Mouse (Mus musculus): ENCODE measurements around the gene Abcb10.
"Not testable (repeated sequence)": the region's sequence is repeated elsewhere in the genome, so short reads cannot be mapped to it uniquely, and the experiment has no call there.

Abcb10 gene

DNA sequence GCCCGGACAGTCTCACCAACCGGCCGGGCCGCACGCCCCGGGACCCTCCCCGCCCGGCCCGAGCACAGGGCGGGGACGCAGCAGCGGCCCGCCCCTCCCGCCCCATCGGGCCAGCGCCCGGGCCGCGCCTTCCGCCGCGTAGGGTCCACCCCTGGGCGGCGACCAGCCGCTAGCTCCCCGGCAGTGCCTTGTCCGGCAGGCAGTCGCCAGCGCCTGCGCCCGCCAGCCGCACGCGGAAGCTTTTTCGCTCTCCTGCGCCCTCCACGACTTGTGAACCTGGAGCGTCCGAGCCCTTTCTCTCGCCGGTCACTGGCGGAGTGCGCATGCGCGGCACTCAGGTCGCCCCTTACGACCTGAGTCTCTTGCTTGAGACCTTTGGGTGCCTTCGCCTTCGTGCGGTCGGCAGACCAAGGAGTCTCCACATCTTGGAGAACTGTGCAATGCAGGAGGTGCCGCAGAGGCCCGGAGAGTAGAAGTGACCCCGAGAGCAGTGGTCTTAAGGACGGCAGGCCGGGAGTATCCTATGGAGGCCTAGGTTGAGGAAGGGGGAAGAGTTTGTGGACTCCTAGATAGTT, at the start of gene Abcb10:
Gene Abcb10, minus strand, starts transcription at position 297 of the 575 bp plus-strand sequence.
- no peak for DNase-seq (ENCODE audit: low read depth, low spot score)

DNA sequence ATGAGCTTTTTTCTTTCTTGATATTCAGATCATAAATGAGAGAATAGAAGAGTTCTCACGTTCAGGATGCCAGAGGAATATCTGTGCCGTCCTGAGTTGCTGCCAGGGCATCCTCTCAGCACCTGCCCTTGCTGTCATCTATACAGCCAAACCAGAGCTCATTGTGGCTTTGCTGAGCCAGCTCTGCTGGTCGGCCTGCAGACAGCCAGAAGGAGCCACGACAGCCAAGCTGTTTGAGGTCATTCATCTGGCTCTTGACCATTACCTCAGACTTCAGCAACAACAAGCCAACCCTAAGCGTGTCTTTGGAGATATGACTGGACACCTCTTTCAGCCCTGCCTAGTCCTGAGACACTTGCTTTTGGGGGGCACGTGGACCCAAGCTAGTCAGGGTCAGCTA, 44.9 kb upstream of the Abcb10 start:
- no peak for DNase-seq (ENCODE audit: low read depth, low spot score)

- not testable (repeated sequence) for DNase-seq (ENCODE audit: low read depth, low spot score)
These were observed 43.3 kb upstream of the Abcb10 start for GRCm38 (mm10) chr8:124026265-124026664.

DNA sequence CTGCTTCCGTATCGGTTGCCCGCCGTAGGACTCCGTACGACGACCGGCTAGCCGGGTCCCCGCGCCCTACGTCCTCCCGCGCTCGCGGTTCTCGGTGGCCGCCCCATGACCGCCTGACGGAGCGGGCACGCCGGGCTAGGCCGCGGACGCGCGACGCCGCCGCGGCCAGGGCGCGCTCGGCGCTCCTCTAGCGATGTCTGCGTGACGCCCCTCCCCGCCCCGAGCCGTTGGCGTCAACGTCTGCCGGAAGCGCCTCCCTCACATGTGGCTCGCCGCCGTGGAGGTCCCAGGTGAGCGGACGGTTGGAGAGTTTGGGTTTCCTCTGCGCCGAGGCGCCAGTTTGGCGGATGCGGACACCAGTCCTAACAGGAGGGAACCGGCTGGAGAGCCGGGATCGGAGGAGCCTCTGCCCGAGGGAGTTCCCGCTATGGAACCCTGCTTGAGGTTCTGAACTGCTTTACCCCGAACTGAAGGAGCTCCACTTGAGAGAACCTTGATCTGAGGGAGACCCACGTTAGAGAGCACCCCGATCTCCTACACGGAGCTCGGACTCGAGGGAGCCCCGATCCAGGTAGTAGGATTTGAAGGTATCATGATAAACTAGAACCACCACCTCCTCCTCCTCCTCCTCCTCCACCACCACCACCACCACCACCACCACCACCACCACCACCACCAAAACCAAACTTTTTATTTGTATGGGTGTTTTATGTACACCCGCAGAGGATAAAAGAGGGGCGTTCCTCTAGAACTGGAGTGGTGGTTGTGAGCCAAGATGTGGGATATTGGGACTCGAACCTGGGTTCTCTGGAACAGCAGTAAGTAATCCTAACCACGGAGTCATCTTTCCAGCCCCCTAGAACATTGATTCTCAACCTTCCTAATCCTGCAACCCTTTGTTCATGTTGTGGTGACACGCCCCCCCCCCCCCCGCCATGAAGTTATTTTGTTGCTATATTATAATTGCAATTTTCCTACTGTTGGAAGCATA, 38.6 kb upstream of the Abcb10 start, which contains the start of the genes Taf5l and Urb2:
Gene Taf5l, minus strand, starts transcription at position 161 of the 991 bp plus-strand sequence.
Gene Urb2, plus strand, starts transcription at position 272 of the 991 bp plus-strand sequence.
- peak; percentile 71 for DNase-seq (ENCODE audit: low read depth, low spot score)

DNA sequence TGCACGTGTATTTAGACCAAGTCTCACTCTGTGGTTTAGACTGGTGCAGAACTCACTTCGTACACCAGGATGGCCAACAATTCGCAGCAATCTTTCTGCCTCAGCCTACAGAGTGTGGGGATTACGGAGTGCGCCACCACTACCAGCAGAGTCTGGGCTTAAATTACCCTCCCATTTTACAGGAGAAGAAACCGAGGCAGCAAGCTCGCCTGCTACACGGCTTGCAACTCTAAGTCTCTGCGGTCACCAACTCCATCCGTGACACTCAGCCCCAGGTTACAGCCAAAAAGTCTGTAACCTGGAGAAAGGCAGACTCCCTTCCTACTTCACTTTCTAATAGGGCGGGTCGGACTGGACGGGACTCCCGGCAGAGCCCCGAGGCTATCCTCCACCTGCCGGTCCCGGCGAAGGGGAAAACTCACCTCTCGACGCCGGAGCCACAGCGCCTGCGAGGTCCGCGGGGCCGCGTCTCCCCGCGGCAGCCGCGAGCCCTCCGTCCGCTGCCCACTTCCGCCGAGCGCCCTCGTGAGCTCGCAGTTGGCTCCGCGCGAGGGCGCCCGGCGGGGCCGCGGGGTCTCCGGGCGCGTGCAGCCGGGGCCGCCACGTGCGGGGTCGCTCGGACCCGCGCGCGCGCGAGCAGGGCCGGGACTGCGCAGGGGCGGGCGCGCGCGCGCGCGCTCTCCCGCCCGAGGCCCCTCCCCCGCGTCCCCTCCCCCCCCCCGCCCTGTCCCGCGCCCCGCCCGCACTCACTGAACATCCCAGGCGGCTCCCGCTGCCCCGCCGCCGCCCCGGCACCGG, 37.7 kb upstream of the Abcb10 start:
- no peak for DNase-seq (ENCODE audit: low read depth, low spot score)

GRCm38 (mm10) chr8:124019782-124020181, 36.9 kb upstream of the Abcb10 start:
- DNase-seq (ENCODE audit: low read depth, low spot score), result no peak

DNA sequence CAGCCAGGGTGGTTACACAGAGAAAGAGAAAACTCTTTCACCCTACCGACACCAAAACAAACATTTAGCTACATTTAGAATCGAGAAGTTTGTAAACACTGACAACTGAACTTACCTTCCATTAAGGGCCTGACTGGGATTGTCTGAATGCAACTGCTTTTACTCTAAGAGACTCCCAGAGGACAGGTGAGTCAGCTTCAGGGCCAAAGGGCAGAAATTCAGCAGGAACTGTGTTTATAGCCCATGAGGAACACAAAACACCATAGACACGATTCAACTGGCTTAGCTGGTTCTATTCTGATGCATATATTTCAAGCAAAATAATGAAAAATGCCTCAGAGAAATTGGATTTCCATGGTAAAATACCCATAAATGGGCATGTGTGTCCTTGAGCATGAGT, 31.8 kb upstream of the Abcb10 start:
- DNase-seq (ENCODE audit: low read depth, low spot score), result no peak

DNA sequence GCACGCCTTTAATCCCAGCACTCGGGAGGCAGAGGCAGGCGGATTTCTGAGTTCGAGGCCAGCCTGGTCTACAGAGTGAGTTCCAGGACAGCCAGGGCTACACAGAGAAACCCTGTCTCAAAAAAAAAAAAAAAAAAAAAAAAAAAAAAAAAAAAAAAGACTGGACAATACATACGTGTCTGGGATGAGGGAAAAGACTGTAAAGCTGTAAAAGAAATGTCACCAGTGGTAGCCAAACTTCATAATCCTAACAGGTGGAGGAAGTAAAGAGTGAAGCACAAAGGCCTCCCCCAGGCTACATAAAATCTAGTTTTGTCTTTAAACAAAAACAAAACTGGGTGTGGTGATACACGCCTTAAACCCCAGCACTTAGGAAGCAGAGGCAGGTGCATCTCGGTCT, 31.4 kb upstream of the Abcb10 start:
- DNase-seq (ENCODE audit: low read depth, low spot score), result not testable (repeated sequence)

DNA sequence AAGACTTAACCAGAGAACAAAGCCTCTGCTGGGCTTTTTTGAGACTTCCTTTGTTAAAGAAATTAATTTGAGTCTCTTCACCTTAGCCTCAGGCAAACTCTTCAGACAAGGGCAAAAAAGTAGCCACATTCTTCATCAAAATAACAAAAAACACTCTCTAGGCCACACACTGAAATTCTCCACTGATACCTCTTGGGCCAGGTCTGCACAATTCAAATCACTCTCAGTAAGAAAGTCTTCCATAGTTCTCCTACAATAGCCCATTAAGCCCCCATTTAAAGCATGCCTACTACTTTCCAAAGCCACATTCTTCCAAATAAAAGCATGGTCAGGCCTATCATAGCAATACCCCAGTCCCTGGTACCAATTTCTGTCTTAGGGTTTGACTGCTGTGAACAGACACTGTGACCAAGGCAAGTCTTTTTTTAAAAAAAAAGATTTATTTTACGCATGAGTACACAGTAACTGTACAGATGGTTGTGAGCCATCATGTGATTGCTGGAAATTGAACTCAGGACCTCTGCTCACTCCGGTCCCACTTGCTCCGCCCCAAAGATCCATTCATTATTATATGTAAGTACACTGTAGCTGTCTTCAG, 29.2 kb upstream of the Abcb10 start:
- no peak for DNase-seq (ENCODE audit: low read depth, low spot score)

DNA sequence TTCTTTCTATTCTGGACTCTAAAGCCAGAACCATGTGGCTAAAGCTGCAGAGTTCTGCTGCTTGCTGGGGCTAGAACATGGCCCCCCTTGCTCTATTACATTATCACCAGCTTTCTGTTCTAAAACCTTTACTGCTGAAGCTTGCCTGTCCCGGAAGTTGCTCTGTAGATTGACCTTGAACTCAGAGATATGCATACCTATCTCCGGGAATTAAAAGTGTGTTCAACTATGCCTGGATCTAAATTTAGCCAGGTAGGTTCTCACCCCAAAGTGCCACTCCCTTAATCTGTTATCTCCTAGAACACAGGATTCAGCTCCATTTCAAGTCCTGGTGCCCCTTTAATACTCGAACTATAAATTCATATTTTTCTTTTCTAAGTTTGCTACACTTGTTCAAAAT, 28.7 kb upstream of the Abcb10 start:
- no peak for DNase-seq (ENCODE audit: low read depth, low spot score)

DNA sequence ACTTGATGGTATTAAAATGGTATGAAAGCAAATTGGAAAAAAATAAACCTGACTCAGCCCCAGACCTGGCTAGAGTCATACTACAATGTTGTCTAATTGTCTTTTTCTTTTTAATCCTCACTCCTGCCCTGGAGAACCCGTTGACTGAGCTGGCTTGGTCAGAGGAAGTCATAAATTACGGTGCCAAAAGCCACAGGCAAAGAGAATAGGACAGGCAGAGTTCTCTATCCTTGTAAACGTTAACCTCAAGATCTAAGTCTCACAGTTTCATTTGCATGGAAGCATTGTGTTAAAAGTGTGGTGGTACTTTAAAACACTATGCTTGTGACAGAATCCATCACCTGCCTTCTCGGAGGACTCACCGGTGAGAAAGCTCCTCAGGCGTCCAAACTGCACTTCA, 24.9 kb upstream of the Abcb10 start:
- no peak for DNase-seq (ENCODE audit: low read depth, low spot score)

GRCm38 (mm10) chr8:124002546-124003108, 19.7 kb upstream of the Abcb10 start:
- DNase-seq (ENCODE audit: low read depth, low spot score), result no peak

GRCm38 (mm10) chr8:123999568-123999967, 16.6 kb upstream of the Abcb10 start:
- DNase-seq (ENCODE audit: low read depth, low spot score), result no peak

GRCm38 (mm10) chr8:123993997-123994396, 11.1 kb upstream of the Abcb10 start:
- no peak for DNase-seq (ENCODE audit: low read depth, low spot score)

GRCm38 (mm10) chr8:123993597-123993996, 10.7 kb upstream of the Abcb10 start:
- no peak for DNase-seq (ENCODE audit: low read depth, low spot score)

DNA sequence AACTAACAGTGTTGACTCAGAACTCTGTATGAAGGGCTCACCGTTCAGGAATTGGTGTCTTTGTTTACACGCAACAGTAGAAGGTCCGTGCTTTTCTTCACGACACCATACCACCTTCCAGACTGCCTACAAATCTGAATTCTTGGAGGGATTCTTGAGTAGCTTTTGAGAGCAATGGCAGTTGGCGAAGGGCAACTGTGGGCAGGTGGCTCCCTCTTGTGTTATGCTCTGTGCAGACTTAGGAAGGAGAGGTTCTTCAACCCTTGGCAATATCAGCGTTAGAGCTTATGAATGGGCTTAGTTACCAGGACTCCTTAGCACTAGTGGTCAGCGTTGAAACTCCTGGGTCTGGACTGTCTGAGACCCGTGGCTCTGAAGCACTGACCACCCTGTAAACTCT, 9.7 kb upstream of the Abcb10 start:
- DNase-seq (ENCODE audit: low read depth, low spot score), result no peak

- DNase-seq (ENCODE audit: low read depth, low spot score), result no peak
These were observed 7.5 kb upstream of the Abcb10 start for GRCm38 (mm10) chr8:123990277-123991049.

DNA sequence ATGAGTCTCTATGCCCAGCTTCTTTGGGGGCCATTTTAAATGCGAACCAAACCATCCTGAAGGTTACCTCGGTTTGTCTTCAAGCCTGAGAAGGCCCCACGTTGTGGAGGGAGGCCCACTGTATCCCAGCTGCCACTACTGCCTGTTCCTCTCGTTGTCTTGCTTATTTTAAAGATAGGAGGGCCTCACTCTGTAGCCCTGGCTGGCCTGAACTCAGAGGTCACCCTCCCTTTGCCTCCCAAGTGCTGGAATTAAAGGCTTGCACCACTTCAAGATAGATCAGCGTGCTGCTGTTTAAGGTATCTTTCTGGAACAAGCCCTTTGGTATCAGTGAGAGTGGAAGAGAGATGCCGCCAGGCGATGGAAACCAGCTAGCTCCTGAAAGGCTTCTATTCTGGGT, 6.2 kb upstream of the Abcb10 start:
- no peak for DNase-seq (ENCODE audit: low read depth, low spot score)

GRCm38 (mm10) chr8:123988605-123989038, 5.7 kb upstream of the Abcb10 start:
- no peak for DNase-seq (ENCODE audit: low read depth, low spot score)

DNA sequence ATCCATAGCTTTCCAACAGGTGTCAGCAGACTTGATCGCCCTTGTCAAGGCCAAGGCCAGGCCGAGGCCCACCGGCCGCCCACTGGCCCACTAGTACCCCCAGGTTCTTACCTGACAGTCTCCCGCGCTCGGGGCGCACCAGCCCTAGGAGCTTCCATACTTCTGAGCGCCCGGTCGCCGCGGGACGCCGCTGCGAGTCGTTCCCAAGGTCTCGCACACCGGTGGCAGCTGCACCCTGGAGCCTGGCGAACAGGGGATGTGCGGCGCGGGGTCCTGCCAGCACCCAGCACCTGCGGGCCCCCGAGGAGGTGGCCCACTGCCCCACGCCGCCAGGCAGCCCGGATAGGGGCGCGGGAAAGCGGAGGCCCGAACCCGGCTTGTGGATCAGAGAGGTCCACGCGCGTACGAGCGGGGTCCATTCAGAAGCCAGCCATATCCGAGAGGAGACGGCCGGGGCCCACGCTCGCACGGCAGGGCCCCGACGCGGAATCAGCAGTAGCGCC, 580 bp downstream of the Abcb10 start:
- no peak for DNase-seq (ENCODE audit: low read depth, low spot score)
